30 mouse cellular contexts compared by ENCODE assay signal in genomic region chr6:5162052-5162451, GRCm38 (mm10). TPM values are rescaled to one million over a fixed set of nuclear protein-coding genes. Genes with fewer than 3 reads are reported as not detected.
"Had no signal": no experiment of that assay in that cellular context is flagged by ENCODE, and none has a peak within 500 bp of the region (broad histone marks: within the 10 kb centered on the region; RNA-seq: fewer than 3 reads in every experiment).

No protein-coding gene starts in this region.

- H3K27ac ChIP-seq: embryonic facial prominence, embryonic 10.5 days; embryonic facial prominence, embryonic 12.5 days; embryonic facial prominence, embryonic 13.5 days; embryonic facial prominence, embryonic 15.5 days; forebrain, embryonic 10.5 days; forebrain, embryonic 12.5 days; forebrain, embryonic 13.5 days; forebrain, embryonic 15.5 days; gastrocnemius, adult 2 months had no signal

- DNase-seq: cerebellum, adult 2 months; cerebellum, adult 8-10 months; cerebellum, adult 9-10 months; cerebellum, adult 9-11 months; cerebellum, postnatal 10 days; cerebellum, postnatal 14 days; cerebellum, postnatal 25 days; cerebellum, postnatal 36 days; embryo, embryonic 11 days; forebrain, postnatal 0 days; gastrocnemius, adult 2 months; gastrocnemius, postnatal 10 days; gastrocnemius, postnatal 14 days; gastrocnemius, postnatal 25 days; gastrocnemius, postnatal 36 days; heart, adult 18-20 months had no signal

- H3K4me1 ChIP-seq: embryonic facial prominence, embryonic 12.5 days had no signal

- H3K4me3 ChIP-seq: embryonic facial prominence, embryonic 10.5 days; embryonic facial prominence, embryonic 12.5 days; embryonic facial prominence, embryonic 13.5 days; embryonic facial prominence, embryonic 15.5 days; erythroblast, embryonic 14.5 days; forebrain, embryonic 10.5 days; forebrain, embryonic 12.5 days; forebrain, embryonic 13.5 days; forebrain, embryonic 15.5 days; gastrocnemius, adult 2 months had no signal

- H3K9ac ChIP-seq: embryonic facial prominence, embryonic 12.5 days; embryonic facial prominence, embryonic 13.5 days; embryonic facial prominence, embryonic 15.5 days; forebrain, embryonic 12.5 days; forebrain, embryonic 13.5 days; forebrain, embryonic 15.5 days; forebrain, postnatal 0 days had no signal

- H3K4me2 ChIP-seq: embryonic facial prominence, embryonic 12.5 days; embryonic facial prominence, embryonic 13.5 days; embryonic facial prominence, embryonic 15.5 days; forebrain, embryonic 12.5 days; forebrain, embryonic 13.5 days; forebrain, embryonic 15.5 days had no signal

- H3K27me3 ChIP-seq: embryonic facial prominence, embryonic 12.5 days; embryonic facial prominence, embryonic 13.5 days; embryonic facial prominence, embryonic 15.5 days; forebrain, embryonic 12.5 days; forebrain, embryonic 13.5 days; forebrain, embryonic 15.5 days had no signal

- ATAC-seq: forebrain, embryonic 13.5 days; forebrain, embryonic 14.5 days; forebrain, embryonic 15.5 days; forebrain, embryonic 16.5 days; forebrain, postnatal 0 days had no signal

- H3K9me3 ChIP-seq: embryonic facial prominence, embryonic 10.5 days; embryonic facial prominence, embryonic 12.5 days; embryonic facial prominence, embryonic 13.5 days; embryonic facial prominence, embryonic 15.5 days; forebrain, embryonic 10.5 days; forebrain, embryonic 12.5 days; forebrain, embryonic 13.5 days; forebrain, embryonic 15.5 days had no signal

RNA-seq across cellular contexts. Expression of gene Pon1, which starts 31.7 kb away (rescaled TPM):
- polyA plus RNA-seq: cerebellum, adult 2 months; cortical plate, adult 2 months; embryonic facial prominence, embryonic 10.5 days; embryonic facial prominence, embryonic 11.5 days; erythroblast, embryonic 14.5 days; forebrain, embryonic 13.5 days; frontal cortex, adult 2 months had no signal
